Comparison of ENCODE assay signal across 20 mouse cellular contexts in the genomic region with DNA sequence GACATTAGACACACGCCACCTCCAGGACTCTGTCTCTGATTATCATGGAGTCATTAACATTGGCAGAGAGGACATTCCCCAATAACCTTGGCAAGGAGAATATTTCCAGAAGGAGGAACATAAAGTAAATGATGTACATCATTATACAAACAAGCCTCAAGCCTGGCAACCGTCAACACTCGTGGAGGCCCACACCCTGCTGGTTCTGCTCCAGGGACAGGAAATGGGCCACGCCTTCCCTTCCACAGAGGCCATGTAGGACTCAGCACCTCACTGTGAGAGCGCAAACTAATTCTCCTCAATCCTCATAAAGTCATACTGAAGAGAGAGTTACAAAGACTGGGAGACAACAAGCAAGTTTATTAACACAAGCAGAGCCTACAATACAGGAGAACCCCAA. TPM values are rescaled to one million over a fixed set of nuclear protein-coding genes. Genes with fewer than 3 reads are reported as not detected.
"Had no signal": no experiment of that assay in that cellular context is flagged by ENCODE, and none has a peak within 500 bp of the region (broad histone marks: within the 10 kb centered on the region; RNA-seq: fewer than 3 reads in every experiment).

No protein-coding gene starts in this region.

- H3K27me3 ChIP-seq: limb, embryonic 15.5 days; liver, embryonic 12.5 days; midbrain, embryonic 15.5 days; neural tube, embryonic 13.5 days had no signal

- H3K4me3 ChIP-seq: limb, embryonic 15.5 days; liver, embryonic 12.5 days; midbrain, embryonic 10.5 days; midbrain, embryonic 15.5 days; neural tube, embryonic 13.5 days had no signal

- H3K9ac ChIP-seq: limb, embryonic 15.5 days; liver, embryonic 12.5 days; midbrain, embryonic 15.5 days; neural tube, embryonic 13.5 days had no signal

- H3K36me3 ChIP-seq: midbrain, embryonic 15.5 days had no signal

- H3K4me1 ChIP-seq: limb, embryonic 15.5 days; midbrain, embryonic 10.5 days; midbrain, embryonic 15.5 days; neural tube, embryonic 13.5 days had no signal

- H3K4me2 ChIP-seq: limb, embryonic 15.5 days; liver, embryonic 12.5 days; midbrain, embryonic 15.5 days; neural tube, embryonic 13.5 days had no signal

- ATAC-seq: inflammation-experienced regulatory T-cells, adult 6 months; intestine, postnatal 0 days; liver, embryonic 12.5 days; midbrain, embryonic 15.5 days had no signal

- DNase-seq: kidney, adult 8-10 months; kidney, postnatal 25 days; right cerebral cortex, postnatal 25 days; thymus, adult 2 months; thymus, postnatal 25 days had no signal

- H3K9me3 ChIP-seq: limb, embryonic 15.5 days; liver, embryonic 12.5 days; midbrain, embryonic 10.5 days; midbrain, embryonic 15.5 days; neural tube, embryonic 13.5 days had no signal

- H3K27ac ChIP-seq: limb, embryonic 15.5 days; liver, embryonic 12.5 days; midbrain, embryonic 10.5 days; midbrain, embryonic 15.5 days; neural tube, embryonic 13.5 days had no signal

RNA-seq across cellular contexts. Expression of gene G6pc2, which starts 17.3 kb away (rescaled TPM):
- total RNA-seq: layer of hippocampus, postnatal 25 days; left cerebral cortex, adult 8-10 months; left cerebral cortex, postnatal 25 days; megakaryocyte, adult 5-6 weeks had no signal
- polyA plus RNA-seq: inflammation-experienced regulatory T-cells, adult 6 months; intestine, postnatal 0 days; limb, embryonic 15.5 days; liver, embryonic 12.5 days; liver, embryonic 16.5 days; lung, embryonic 16.5 days; midbrain, embryonic 10.5 days; midbrain, embryonic 15.5 days; small intestine, adult 2 months; thymus, adult 2 months; urinary bladder, adult 2 months had no signal
